Mouse (Mus musculus) megakaryocyte-erythroid progenitor cell, adult 5-6 weeks (primary cell): Measurements from ENCODE around the gene Zmynd19. TPM values are rescaled to one million over a fixed set of nuclear protein-coding genes. Genes with fewer than 3 reads are reported as not detected.

ENCODE experiments used
- ATAC-seq: replicated peaks from 2 replicates; pipeline ENCODE4 v1.8.0; 2016; ENCODE audit warnings: mild to moderate bottlenecking, inconsistent platforms; ENCODE audit not compliant: severe bottlenecking, poor library complexity, low FRiP score, low TSS enrichment
- total RNA-seq, 2 experiments: library from RNA; stranded (forward) in 1 of 2; stranded (reverse) in 1 of 2; fragments of 200-1000, 215-1000 nt in 1 of 2; fragments of >200 nt in 1 of 2; fragmentation: Nextera tagmentation in 1 of 2; gene quantifications; 2 replicates each; pipeline ENCODE4 v1.2.3; 2014 to 2017

The Zmynd19 gene
- 34.5 and 34.9 TPM in 2 replicates for total RNA-seq (2014; fragmentation: Nextera tagmentation)
- 69.9 and 75.2 TPM in 2 replicates for total RNA-seq (2017)

GRCm38 (mm10) chr2:24949421-24950188, at the start of gene Zmynd19:
Gene Zmynd19 (plus strand): TSS chr2:24949792.
- ATAC-seq = peak; percentile 93

- no peak for ATAC-seq
Measured at GRCm38 (mm10) chr2:24901055-24901454, 48.5 kb upstream of the Zmynd19 start.

- no peak for ATAC-seq
Measured at GRCm38 (mm10) chr2:24902999-24903398, 46.6 kb upstream of the Zmynd19 start.

- ATAC-seq = no peak
Measured at GRCm38 (mm10) chr2:24904823-24905652, 44.6 kb upstream of the Zmynd19 start.

GRCm38 (mm10) chr2:24905653-24906155, 43.9 kb upstream of the Zmynd19 start:
- ATAC-seq = no peak

GRCm38 (mm10) chr2:24910481-24910880, 39.1 kb upstream of the Zmynd19 start:
- no peak for ATAC-seq

GRCm38 (mm10) chr2:24912189-24912588, 37.4 kb upstream of the Zmynd19 start:
- ATAC-seq = no peak

GRCm38 (mm10) chr2:24912589-24912988, 37.0 kb upstream of the Zmynd19 start:
- no peak for ATAC-seq

- ATAC-seq = no peak
Measured at GRCm38 (mm10) chr2:24914762-24915161, 34.8 kb upstream of the Zmynd19 start.

GRCm38 (mm10) chr2:24918930-24919838, 30.4 kb upstream of the Zmynd19 start, which contains the start of gene Ehmt1:
Gene Ehmt1 (minus strand): TSS chr2:24919614.
- peak; percentile 93 for ATAC-seq

- peak; percentile 54 for ATAC-seq
Measured at GRCm38 (mm10) chr2:24919839-24920175, 29.8 kb upstream of the Zmynd19 start.

GRCm38 (mm10) chr2:24923561-24923960, 26.0 kb upstream of the Zmynd19 start:
- no peak for ATAC-seq

- no peak for ATAC-seq
Measured at GRCm38 (mm10) chr2:24925284-24925683, 24.3 kb upstream of the Zmynd19 start.

- ATAC-seq = no peak
Measured at GRCm38 (mm10) chr2:24926345-24926964, 23.1 kb upstream of the Zmynd19 start.

- ATAC-seq = no peak
Measured at GRCm38 (mm10) chr2:24926965-24927358, 22.6 kb upstream of the Zmynd19 start.

GRCm38 (mm10) chr2:24927810-24928479, 21.6 kb upstream of the Zmynd19 start:
- no peak; the same call in 1 of the 2 replicates for ATAC-seq

- ATAC-seq = no peak
Measured at GRCm38 (mm10) chr2:24929119-24929518, 20.5 kb upstream of the Zmynd19 start.

- ATAC-seq = no peak
Measured at GRCm38 (mm10) chr2:24929593-24929992, 20.0 kb upstream of the Zmynd19 start.
